Mouse (Mus musculus) B cell, adult 62 days (primary cell): Measurements from ENCODE around the gene Pik3r5. TPM values are rescaled to one million over a fixed set of nuclear protein-coding genes. Genes with fewer than 3 reads are reported as not detected.

Source experiments
- total RNA-seq: library from RNA; stranded (reverse); gene quantifications from 4 replicates; pipeline ENCODE4 v1.2.4, GENCODE M21; 2023

Pik3r5 gene
- 33.9 to 37.8 TPM (median 34.5 TPM) in 4 replicates for total RNA-seq

DNA sequence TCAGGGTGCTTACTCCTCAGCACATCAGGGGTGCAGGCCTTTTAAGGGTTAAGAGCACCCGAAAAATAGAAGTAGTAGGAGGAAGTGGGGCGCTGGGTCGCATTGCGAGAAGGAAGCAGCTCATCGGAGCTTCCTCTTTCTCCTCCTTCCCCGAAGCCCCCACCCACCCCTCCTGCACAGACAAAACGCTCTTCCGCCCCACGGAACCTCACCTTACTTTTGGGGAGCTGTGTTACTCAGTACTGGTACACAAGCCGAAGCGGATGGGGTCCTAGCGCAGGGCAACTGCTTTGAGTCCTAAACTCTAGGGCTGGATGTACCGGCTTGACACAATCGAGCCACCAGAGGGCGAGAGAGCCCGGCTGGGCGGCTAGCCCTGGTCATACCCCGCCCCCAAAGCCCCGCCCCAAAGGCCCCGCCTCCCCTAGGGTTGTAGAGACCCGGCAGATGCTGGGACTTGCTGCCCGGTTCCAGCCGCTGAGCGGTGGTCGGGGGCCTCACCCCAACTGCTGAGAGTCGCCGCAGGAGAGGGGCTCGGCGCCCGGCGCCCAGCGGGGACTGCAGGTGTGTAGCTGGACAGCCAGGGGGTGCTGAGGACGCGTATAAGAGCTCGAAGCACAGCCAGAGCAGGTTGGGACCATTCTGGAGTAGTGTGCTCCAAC is at the start of gene Pik3r5:
Gene Pik3r5, plus strand, starts transcription at position 423 of the 662 bp plus-strand sequence.

DNA sequence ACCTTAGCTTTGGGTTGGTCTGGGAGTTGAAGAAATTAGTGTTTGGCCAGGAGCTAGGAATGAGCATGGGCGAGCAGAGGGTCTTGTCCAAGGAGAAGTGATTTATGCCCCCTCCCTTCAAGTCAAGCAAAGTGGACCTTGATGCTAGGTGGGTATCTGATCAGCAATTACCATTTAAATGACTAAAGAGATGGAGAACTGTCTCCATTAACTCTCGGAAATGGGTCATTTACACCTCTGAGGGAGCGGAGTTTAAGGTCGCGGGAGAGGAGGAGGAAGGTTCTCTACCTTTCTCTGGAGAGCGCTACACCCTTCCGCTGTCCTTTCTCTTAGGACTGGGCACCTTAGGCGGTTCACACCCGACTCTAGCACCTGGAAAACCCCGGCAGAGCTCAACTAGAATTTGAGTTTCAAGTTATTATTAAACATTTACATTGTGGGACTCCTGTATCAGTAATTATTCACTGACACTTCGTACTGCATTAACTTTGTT is 31.1 kb upstream of the Pik3r5 start, which contains the start of gene Ntn1:
Gene Ntn1, minus strand, starts transcription at position 97 of the 493 bp plus-strand sequence.

DNA sequence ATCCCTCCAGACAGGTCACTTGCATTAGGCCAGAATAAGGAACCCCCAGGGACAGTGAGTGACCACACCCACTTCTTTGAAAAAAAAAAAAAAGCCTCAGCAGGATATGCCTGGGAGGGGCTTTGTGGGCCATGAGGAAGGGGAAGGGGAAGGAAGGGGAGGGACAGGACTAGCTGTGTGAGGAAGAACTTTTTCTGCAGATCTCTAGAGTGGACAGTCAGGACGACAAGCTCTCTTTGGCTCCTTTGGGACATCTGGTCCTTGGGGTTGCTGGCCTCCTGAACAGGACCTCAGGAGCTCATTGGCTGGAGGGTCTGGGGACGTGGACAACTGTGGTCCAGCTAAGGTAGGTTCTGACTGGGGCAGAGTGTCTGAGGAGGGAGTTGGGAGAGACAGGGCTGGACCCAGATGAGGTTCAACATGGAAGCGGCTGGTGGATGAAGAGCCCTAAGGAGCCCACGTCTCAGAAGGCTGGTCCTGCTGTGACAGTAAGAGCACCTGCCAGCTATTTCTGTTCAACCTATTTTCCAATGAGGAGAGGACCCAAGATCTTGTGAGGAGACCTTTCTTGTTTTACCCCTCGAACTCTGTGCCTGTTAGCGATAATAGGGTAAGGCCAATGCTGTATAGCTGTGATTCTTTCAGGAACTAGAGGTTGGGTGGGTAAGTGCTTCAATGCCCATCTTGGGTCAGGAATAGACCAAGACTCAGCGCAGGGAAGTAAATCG is 71.1 kb downstream of the Pik3r5 start, which contains the start of gene Pik3r6:
Gene Pik3r6, plus strand, starts transcription at position 118 of the 728 bp plus-strand sequence.

Other genes starting within 250 kb of the Pik3r5 start
- gene Ntn1, start 31.3 kb upstream of the Pik3r5 start, total RNA-seq: not detected in 4 replicates
- gene Pik3r6, start 70.9 kb downstream of the Pik3r5 start, total RNA-seq: 0.17 to 0.86 TPM (median 0.38 TPM) in 3 of 4 replicates, not detected in the other
- not detected in 4 replicates for gene Mfsd6l, start 124.1 kb downstream of the Pik3r5 start, total RNA-seq
- gene Ccdc42, start 154.9 kb downstream of the Pik3r5 start, total RNA-seq: not detected in 4 replicates